Mouse (Mus musculus) intestine, embryonic 16.5 days (tissue): ENCODE data around the gene Crip3. TPM values are rescaled to one million over a fixed set of nuclear protein-coding genes. Genes with fewer than 3 reads are reported as not detected.

Experiments used
- ATAC-seq: fragments of 200-750 bp; cut with Nextera tagmentation; 2 replicates; pipeline ENCODE4 v1.8.0; 2017; ENCODE audit warnings: moderate TSS enrichment, moderate library complexity
- H3K27ac ChIP-seq: fragments of 300-500 bp; sonication (generic); 2 replicates; pipeline ENCODE4 v1.5.1; 2014; ENCODE audit warnings: mild to moderate bottlenecking, low read length
- H3K27me3 ChIP-seq: fragments of 300-500 bp; sonication (generic); replicated peaks from 2 replicates; pipeline ENCODE4 v1.6.1; 2014; ENCODE audit warnings: low read length, control low read depth, mixed read lengths; ENCODE audit not compliant: control insufficient read depth, insufficient read depth
- H3K36me3 ChIP-seq: fragments of 300-500 bp; sonication (generic); 2 replicates; pipeline ENCODE4 v1.6.1; 2014; ENCODE audit warnings: low read length, control low read depth; ENCODE audit not compliant: control insufficient read depth, insufficient read depth
- H3K4me1 ChIP-seq: fragments of 300-500 bp; sonication (generic); 2 replicates; pipeline ENCODE4 v1.6.1; 2014; ENCODE audit warnings: low read length, control low read depth, mixed read lengths; ENCODE audit not compliant: control insufficient read depth, insufficient read depth
- H3K4me2 ChIP-seq: fragments of 300-500 bp; sonication (generic); 2 replicates; pipeline ENCODE4 v1.6.1; 2014; ENCODE audit warnings: low read depth, low read length, control low read depth
- H3K4me3 ChIP-seq: fragments of 300-500 bp; sonication (generic); 2 replicates; pipeline ENCODE4 v1.5.1; 2014; ENCODE audit warnings: mild to moderate bottlenecking, low read length
- H3K9ac ChIP-seq: fragments of 300-500 bp; sonication (generic); 2 replicates; pipeline ENCODE4 v1.6.1; 2014; ENCODE audit warnings: low read depth, low read length
- H3K9me3 ChIP-seq: fragments of 300-500 bp; sonication (generic); 2 replicates; pipeline ENCODE4 v1.6.1; 2016; ENCODE audit warnings: low read length, control low read depth; ENCODE audit not compliant: control insufficient read depth
- WGBS: fragments of 180-500 bp; shearing (Covaris S2); extraction: QIAGEN DNeasy Blood & Tissue Kit; methylation state at CpG from one replicate; pipeline ENCODE4 v1.1.7; 2014; 5-methylcytosine and 5-hydroxymethylcytosine counted together
- polyA plus RNA-seq: library from polyadenylated mRNA; unstranded; fragments of >200 nt; fragmentation: Nextera tagmentation; extraction: Ambion mirVana; gene quantifications from 2 replicates; pipeline ENCODE4 v1.2.1, GENCODE M21; 2015

Crip3 gene
- polyA plus RNA-seq, 1 experiment from 2014 or later: 0.35 TPM

DNA sequence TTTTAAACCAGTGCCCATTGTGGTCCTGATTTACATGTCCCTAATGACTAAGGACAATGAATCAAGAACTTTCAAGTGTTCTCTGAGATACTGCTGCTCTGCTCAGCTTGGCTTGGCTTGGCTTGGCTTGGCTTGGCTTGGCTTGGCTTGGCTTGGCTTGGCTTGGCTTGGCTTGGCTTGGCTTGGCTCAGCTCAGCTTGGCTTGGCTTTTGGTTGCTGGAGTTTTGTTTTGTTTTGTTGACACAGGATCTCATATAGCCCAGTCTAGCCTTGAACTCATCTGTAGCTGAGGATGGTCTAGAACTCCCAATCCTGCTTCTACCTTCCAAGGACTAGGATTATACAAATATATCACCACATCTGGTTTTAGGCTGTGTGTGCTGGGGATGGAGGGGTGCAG is 2.2 kb upstream of the Crip3 start:
- H3K9me3 ChIP-seq: no peaks in the 10 kb centered on the region
- H3K27ac ChIP-seq: no peak overlapping the region
- H3K4me3 ChIP-seq: no peak overlapping the region
- peaks cover 3% of the 10 kb centered on the region; the same call in 1 of the 2 replicates for H3K4me1 ChIP-seq
- ATAC-seq: no peak
- no peaks in the 10 kb centered on the region for H3K27me3 ChIP-seq
- H3K36me3 ChIP-seq: no peaks in the 10 kb centered on the region
- H3K9ac ChIP-seq: no peak overlapping the region
- H3K4me2 ChIP-seq: no peak overlapping the region

DNA sequence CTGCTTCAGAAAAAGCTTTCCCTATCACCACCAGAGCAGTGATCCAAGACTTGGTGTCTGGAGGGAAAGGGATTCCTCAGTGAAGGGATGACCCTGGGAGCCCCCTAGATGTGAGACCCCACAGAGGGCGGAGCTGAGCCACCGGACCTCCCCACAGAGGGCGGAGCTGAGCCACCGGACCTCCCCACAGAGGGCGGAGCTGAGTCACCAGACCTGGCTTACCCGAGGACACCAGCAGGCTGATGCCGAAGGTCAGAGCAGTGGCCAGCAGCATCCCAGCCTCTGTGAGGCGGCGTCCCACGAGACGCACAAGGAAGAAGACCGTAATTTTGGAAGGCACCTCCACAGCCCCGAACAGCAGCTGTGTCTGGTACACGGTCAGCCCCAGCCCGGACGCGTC is 4.9 kb downstream of the Crip3 start:
- H3K27ac ChIP-seq: no peak overlapping the region
- peak overlapping the region; percentile 23 for H3K4me3 ChIP-seq
- peaks cover 7% of the 10 kb centered on the region; the same call in 1 of the 2 replicates for H3K4me1 ChIP-seq
- H3K9me3 ChIP-seq: no peaks in the 10 kb centered on the region
- peak overlapping the region; percentile 49 for H3K4me2 ChIP-seq
- WGBS: 7% methylated on average over 17 of the region's 17 CpGs
- peak overlapping the region; percentile 45; the same call in 1 of the 2 replicates for H3K9ac ChIP-seq
- no peaks in the 10 kb centered on the region for H3K27me3 ChIP-seq
- no peaks in the 10 kb centered on the region for H3K36me3 ChIP-seq
- peak; percentile 60 for ATAC-seq

DNA sequence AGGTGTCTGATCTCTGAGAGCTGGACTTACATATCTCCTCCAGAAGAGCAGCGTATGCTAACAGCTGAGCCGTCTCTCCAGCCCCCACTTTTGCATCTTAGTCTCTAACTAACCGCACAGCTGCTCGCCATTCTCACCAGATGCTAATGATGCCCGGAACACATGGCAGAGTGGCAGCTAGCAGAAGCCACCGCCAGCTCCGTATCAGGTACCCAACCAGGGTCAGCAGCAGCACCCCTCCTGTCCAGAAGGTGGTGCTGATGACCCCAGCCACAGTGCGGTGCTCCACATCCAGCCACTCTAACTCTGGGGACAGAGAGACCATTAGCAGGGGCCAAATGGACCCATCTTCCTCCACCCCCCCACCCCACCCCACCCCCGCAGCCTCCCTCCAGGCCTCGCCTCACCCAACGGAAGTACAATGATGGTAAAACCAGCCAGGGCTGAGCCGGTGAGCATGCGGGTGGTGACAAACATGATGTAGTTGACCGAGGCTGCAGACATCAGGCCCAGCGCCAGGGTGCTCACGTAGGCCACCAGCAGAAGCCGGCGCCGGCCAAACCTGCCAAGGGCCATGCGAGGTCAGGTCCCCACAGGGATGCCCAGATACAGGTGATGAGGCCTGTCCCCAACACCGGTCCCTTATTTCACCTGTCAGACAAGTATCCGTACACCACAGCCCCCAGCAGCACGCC is 8.1 kb downstream of the Crip3 start:
- 0 out of 2 replicates have a peak, but pooled peaks cover 4% of the 10 kb centered on the region for H3K4me1 ChIP-seq
- H3K9me3 ChIP-seq: no peaks in the 10 kb centered on the region
- H3K4me2 ChIP-seq: no peak overlapping the region
- no peak overlapping the region for H3K9ac ChIP-seq
- H3K27ac ChIP-seq: no peak overlapping the region
- H3K4me3 ChIP-seq: no peak overlapping the region
- WGBS: 23% methylated on average over 23 of the region's 23 CpGs
- H3K36me3 ChIP-seq: no peaks in the 10 kb centered on the region
- H3K27me3 ChIP-seq: peaks cover 3% of the 10 kb centered on the region; the same call in 1 of the 2 replicates
- peak; percentile 45; the same call in 1 of the 2 replicates for ATAC-seq

GRCm38 (mm10) chr17:46438298-46438873 is 9.7 kb downstream of the Crip3 start, which contains the start of gene Slc22a7:
Slc22a7 (minus strand) TSS chr17:46438457.
- H3K9ac ChIP-seq: no peak within 1 kb of the TSS
- ATAC-seq: no peak
- no peaks in the 10 kb centered on the region for H3K36me3 ChIP-seq
- no peak within 1 kb of the TSS for H3K27ac ChIP-seq
- no peak within 1 kb of the TSS for H3K4me3 ChIP-seq
- no peaks in the 10 kb centered on the region for H3K9me3 ChIP-seq
- H3K27me3 ChIP-seq: peaks cover 14% of the 10 kb centered on the region; the same call in 1 of the 2 replicates
- 0 out of 2 replicates have a peak, but pooled peaks cover 4% of the 10 kb centered on the region for H3K4me1 ChIP-seq
- no peak within 1 kb of the TSS for H3K4me2 ChIP-seq
- 78% methylated on average over 4 of the region's 4 CpGs for WGBS

DNA sequence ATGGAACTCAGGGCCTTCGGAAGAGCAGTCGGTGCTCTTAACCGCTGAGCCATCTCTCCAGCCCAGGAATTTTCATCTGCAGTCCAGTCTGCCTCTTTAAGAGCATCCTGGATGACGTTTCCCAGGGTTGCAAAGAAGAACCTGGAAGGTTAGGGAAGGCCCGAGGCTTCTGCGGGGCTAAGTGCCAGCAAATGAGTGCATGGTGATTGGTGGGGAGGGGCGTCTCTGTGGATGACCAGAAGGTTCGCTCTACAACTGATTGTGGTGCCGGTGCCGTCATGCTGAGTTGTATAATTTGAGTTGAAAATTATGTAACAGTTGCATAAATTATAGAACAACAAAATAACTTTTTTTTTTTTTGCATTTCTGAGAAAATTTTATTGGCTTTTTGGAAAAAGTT is 10.4 kb downstream of the Crip3 start:
- no peak overlapping the region for H3K4me2 ChIP-seq
- H3K27ac ChIP-seq: no peak overlapping the region
- no peaks in the 10 kb centered on the region for H3K36me3 ChIP-seq
- no peak for ATAC-seq
- WGBS: 89% methylated on average over 10 of the region's 10 CpGs
- no peaks in the 10 kb centered on the region for H3K4me1 ChIP-seq
- no peak overlapping the region for H3K9ac ChIP-seq
- no peaks in the 10 kb centered on the region for H3K9me3 ChIP-seq
- peaks cover 21% of the 10 kb centered on the region for H3K27me3 ChIP-seq
- H3K4me3 ChIP-seq: no peak overlapping the region

- H3K4me3 ChIP-seq: peak overlapping the region; percentile 36
- H3K4me2 ChIP-seq: peak overlapping the region; percentile 57
- peak overlapping the region; percentile 56 for H3K9ac ChIP-seq
- H3K27me3 ChIP-seq: peaks cover 48% of the 10 kb centered on the region
- no peaks in the 10 kb centered on the region for H3K9me3 ChIP-seq
- 3% methylated on average over 50 of the region's 50 CpGs for WGBS
- no peak overlapping the region for H3K27ac ChIP-seq
- H3K36me3 ChIP-seq: no peaks in the 10 kb centered on the region
- ATAC-seq: no peak
- peaks cover 7% of the 10 kb centered on the region; the same call in 1 of the 2 replicates for H3K4me1 ChIP-seq
These were observed 16.3 kb downstream of the Crip3 start for GRCm38 (mm10) chr17:46444839-46445579.

DNA sequence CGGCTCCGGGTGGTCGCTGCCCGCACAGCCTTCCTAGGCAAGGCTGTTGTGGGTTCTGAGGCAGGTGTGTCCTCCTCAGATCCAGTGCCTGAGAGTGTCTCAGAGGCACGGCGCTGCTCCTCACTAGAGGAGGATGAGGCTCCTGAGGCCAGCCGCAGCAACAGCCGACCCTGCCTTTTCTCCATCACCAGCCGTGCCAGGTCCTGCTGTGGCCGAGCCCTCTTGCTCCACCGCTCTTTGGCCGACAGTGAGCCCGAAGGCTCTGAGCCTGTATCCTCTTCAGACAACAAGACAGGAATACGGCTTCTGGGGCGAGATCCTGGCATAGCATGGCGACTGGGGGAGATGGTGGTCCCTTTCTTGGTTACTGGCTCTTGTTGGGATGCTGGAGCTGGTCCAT is 17.5 kb downstream of the Crip3 start:
- 93% methylated on average over 16 of the region's 16 CpGs for WGBS
- no peak for ATAC-seq
- Histone ChIP-seq H3K27me3 (peaks cover 48% of the 10 kb centered on the region), H3K4me3 (no peak overlapping the region), H3K27ac (no peak overlapping the region), H3K36me3 (no peaks in the 10 kb centered on the region), H3K9ac (no peak overlapping the region), H3K4me2 (no peak overlapping the region), H3K9me3 (no peaks in the 10 kb centered on the region; the same call in 1 of the 2 replicates), H3K4me1 (peaks cover 7% of the 10 kb centered on the region; the same call in 1 of the 2 replicates)

DNA sequence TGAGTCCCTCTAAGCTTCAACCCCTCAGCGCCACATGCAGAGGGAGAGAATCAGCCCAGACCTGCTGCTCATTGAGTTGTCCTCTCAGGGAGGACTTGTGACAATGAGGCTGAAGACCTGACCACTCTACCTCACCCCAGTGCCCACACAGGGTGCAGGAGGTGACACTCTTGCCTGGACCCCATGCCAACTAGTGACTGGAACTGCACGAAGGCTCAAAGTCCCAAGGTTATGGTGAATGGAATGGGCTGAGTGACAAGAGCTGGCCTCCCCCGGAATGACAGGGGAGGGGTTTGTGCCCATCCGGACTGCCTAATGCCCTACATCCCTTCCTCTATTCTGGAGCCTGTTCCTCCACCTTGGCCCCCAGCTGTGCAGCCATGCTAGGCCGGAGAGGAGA is 24.0 kb downstream of the Crip3 start:
- Histone ChIP-seq H3K36me3 (no peaks in the 10 kb centered on the region), H3K9me3 (no peaks in the 10 kb centered on the region; the same call in 1 of the 2 replicates), H3K27ac (no peak overlapping the region), H3K4me1 (peaks cover 22% of the 10 kb centered on the region), H3K9ac (no peak overlapping the region), H3K4me3 (no peak overlapping the region), H3K27me3 (peaks cover 36% of the 10 kb centered on the region), H3K4me2 (no peak overlapping the region)
- 36% methylated on average over 5 of the region's 5 CpGs for WGBS
- no peak for ATAC-seq

DNA sequence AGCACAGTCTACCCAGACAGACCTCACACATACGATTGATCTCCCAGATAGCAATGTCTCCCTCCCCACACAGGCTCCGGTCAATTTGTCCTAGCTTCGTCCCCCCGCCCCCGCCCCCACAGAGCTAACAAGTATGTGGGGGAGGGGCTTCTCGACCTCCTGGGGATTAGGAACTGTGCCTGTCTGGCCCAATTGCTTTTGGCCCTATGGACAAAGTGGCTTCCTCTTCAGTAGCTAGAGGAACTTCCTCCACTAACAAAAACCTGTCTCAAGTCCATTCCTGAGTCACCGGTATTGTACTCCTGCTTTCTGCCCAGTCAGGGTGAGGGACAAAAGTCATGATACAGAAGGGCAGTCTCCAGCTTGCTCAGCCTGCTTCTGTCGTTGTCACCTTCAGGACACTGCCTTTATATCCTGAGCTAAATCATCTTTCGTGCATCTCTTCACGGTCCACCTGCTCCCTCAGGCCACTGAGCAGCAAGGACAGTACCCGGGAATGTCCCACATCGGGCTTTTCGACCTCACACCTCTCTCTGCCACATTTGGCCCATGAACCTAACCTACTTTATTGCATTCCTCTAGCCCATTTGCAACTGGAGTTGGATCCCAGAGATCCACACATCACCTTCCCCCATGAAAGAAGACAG is 24.7 kb downstream of the Crip3 start:
- Histone ChIP-seq H3K9ac (no peak overlapping the region), H3K4me2 (peak overlapping the region; percentile 65; the same call in 1 of the 2 replicates), H3K27ac (no peak overlapping the region), H3K9me3 (no peaks in the 10 kb centered on the region; the same call in 1 of the 2 replicates), H3K27me3 (peaks cover 40% of the 10 kb centered on the region), H3K36me3 (no peaks in the 10 kb centered on the region), H3K4me1 (peaks cover 22% of the 10 kb centered on the region), H3K4me3 (no peak overlapping the region)
- WGBS: 11% methylated on average over 13 of the region's 13 CpGs
- ATAC-seq: no peak
